33 mouse cellular contexts compared by ENCODE assay signal in the genomic region with DNA sequence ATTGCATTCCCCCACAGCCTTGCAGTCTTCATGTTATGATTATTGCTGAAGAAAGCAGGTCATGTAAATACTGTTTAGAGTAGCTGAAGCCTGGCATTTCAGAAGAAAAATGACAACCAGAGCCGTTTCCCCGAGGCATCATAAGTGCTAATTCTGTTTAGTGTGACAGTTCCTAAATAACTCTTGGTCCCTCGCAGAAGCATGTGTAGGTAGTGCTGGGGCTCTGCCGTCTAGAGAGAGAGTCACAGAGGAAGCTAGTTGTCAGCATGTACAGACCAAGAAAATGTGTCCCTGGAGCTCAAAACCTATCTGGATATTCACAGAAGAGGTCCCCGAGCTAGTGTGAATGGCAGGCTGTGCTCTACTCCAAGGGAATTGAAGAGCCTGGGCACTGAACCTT.
DNase-seq lines count a peak whose midpoint lies in the region; ATAC-seq lines count a peak whose summit lies in the region.
"Had no signal": no experiment of that assay in that cellular context is flagged by ENCODE, and none has a peak within 500 bp of the region (broad histone marks: within the 10 kb centered on the region; RNA-seq: fewer than 3 reads in every experiment).

No protein-coding gene starts in this region.

- DNase-seq in embryonic facial prominence, embryonic 10.5 days (ENCODE audit: low spot score): no peak
- no peak for DNase-seq in heart, adult 8-10 months (ENCODE audit: low spot score)
- peak; percentile 31 for DNase-seq in midbrain, embryonic 11.5 days (ENCODE audit: low spot score, missing footprints)
- DNase-seq in brain, adult 2 months (ENCODE audit: low read depth, low spot score): peak; percentile 71
- no peak for DNase-seq in spleen, adult 18-20 months
- DNase-seq: adrenal gland, adult 8-10 months; cerebellum, adult 11 months; cerebellum, adult 9-10 months; cerebellum, postnatal 36 days; gastrocnemius, postnatal 25 days; heart, adult 18-20 months; heart, postnatal 36 days; kidney, adult 18-20 months; kidney, postnatal 25 days; liver; lung, adult 2 months; lung, postnatal 14 days; retina, postnatal 1 day; thymus, adult 18-20 months; thymus, postnatal 25 days had no signal

- H3K4me3 ChIP-seq in embryonic facial prominence, embryonic 13.5 days: no peak overlapping the region
- no peak overlapping the region for H3K4me3 ChIP-seq in embryonic facial prominence, embryonic 10.5 days
- no peak overlapping the region for H3K4me3 ChIP-seq in heart, embryonic 14.5 days (ENCODE audit: control insufficient read depth in 1 of 2, insufficient read depth in 1 of 2, low read depth in 1 of 2, low read length in 2 of 2)
- no peak overlapping the region for H3K4me3 ChIP-seq in midbrain, embryonic 11.5 days (ENCODE audit: low read depth, low read length)
- H3K4me3 ChIP-seq in midbrain, embryonic 15.5 days: no peak overlapping the region
- H3K4me3 ChIP-seq: embryonic facial prominence, embryonic 12.5 days; erythroblast, embryonic 14.5 days; heart, embryonic 12.5 days; hindbrain, embryonic 13.5 days; kidney, embryonic 15.5 days had no signal

- ATAC-seq in embryonic facial prominence, embryonic 13.5 days (ENCODE audit: insufficient number of reproducible peaks, insufficient read depth, low FRiP score, low TSS enrichment, low read depth): no peak
- ATAC-seq in heart, embryonic 14.5 days (ENCODE audit: insufficient number of reproducible peaks, insufficient read depth, low FRiP score, low read depth): no peak
- ATAC-seq in midbrain, embryonic 11.5 days (ENCODE audit: low FRiP score): no peak
- no peak for ATAC-seq in midbrain, embryonic 15.5 days (replicated peaks)
- ATAC-seq: activated CD4-positive, CD25-positive, alpha-beta regulatory T cell, adult 4 months; forebrain, embryonic 16.5 days had no signal

- H3K4me2 ChIP-seq in embryonic facial prominence, embryonic 13.5 days: no peak overlapping the region
- no peak overlapping the region for H3K4me2 ChIP-seq in heart, embryonic 14.5 days (ENCODE audit: low read length)
- H3K4me2 ChIP-seq in midbrain, embryonic 11.5 days: no peak overlapping the region
- no peak overlapping the region for H3K4me2 ChIP-seq in midbrain, embryonic 15.5 days
- H3K4me2 ChIP-seq: embryonic facial prominence, embryonic 12.5 days; heart, embryonic 12.5 days; hindbrain, embryonic 13.5 days; kidney, embryonic 15.5 days had no signal

- no peaks in the 10 kb centered on the region for H3K27me3 ChIP-seq in embryonic facial prominence, embryonic 13.5 days
- no peaks in the 10 kb centered on the region for H3K27me3 ChIP-seq in embryonic facial prominence, embryonic 10.5 days (replicated peaks; ENCODE audit: low read depth, poor library complexity, severe bottlenecking)
- H3K27me3 ChIP-seq in heart, embryonic 14.5 days (ENCODE audit: control insufficient read depth, insufficient read depth, low read length): no peaks in the 10 kb centered on the region
- H3K27me3 ChIP-seq in midbrain, embryonic 11.5 days (ENCODE audit: control insufficient read depth, insufficient read depth, low read length): no peaks in the 10 kb centered on the region
- H3K27me3 ChIP-seq in midbrain, embryonic 15.5 days (replicated peaks): no peaks in the 10 kb centered on the region
- H3K27me3 ChIP-seq: CH12.LX; embryonic facial prominence, embryonic 12.5 days; heart, embryonic 12.5 days; hindbrain, embryonic 13.5 days; kidney, embryonic 15.5 days had no signal

- 25% methylated on average over 5 of the region's 5 CpGs for WGBS in embryonic facial prominence, embryonic 13.5 days
- whole genome bisulfite sequencing in embryonic facial prominence, embryonic 10.5 days: 84% methylated on average over 5 of the region's 5 CpGs
- 34% methylated on average over 5 of the region's 5 CpGs for WGBS in heart, embryonic 14.5 days
- 89% methylated on average over 5 of the region's 5 CpGs for WGBS in midbrain, embryonic 11.5 days
- 67% methylated on average over 5 of the region's 5 CpGs for WGBS in midbrain, embryonic 15.5 days

- no peaks in the 10 kb centered on the region for H3K9me3 ChIP-seq in embryonic facial prominence, embryonic 13.5 days
- H3K9me3 ChIP-seq in embryonic facial prominence, embryonic 10.5 days: peaks cover 2% of the 10 kb centered on the region; the same call in 1 of the 2 replicates
- 0 out of 2 replicates have a peak, but pooled peaks cover 5% of the 10 kb centered on the region for H3K9me3 ChIP-seq in heart, embryonic 14.5 days (ENCODE audit: control insufficient read depth, low read length)
- no peaks in the 10 kb centered on the region for H3K9me3 ChIP-seq in midbrain, embryonic 11.5 days (ENCODE audit: control insufficient read depth, low read length)
- H3K9me3 ChIP-seq in midbrain, embryonic 15.5 days: no peaks in the 10 kb centered on the region
- H3K9me3 ChIP-seq: embryonic facial prominence, embryonic 12.5 days; heart, embryonic 12.5 days; hindbrain, embryonic 13.5 days had no signal

- 0 out of 2 replicates have a peak overlapping the region, but pooled peaks have one; percentile 13 for H3K27ac ChIP-seq in embryonic facial prominence, embryonic 13.5 days
- H3K27ac ChIP-seq in embryonic facial prominence, embryonic 10.5 days (replicated peaks): no peak overlapping the region
- peak overlapping the region in 1 of 2 experiments; percentile 38; a peak in 2 of 4 replicates for H3K27ac ChIP-seq in heart, embryonic 14.5 days (replicated peaks in 1 of 2; ENCODE audit: control insufficient read depth in 1 of 2, insufficient read depth in 1 of 2, low read depth in 2 of 2, low read length in 2 of 2)
- no peak overlapping the region for H3K27ac ChIP-seq in midbrain, embryonic 11.5 days (ENCODE audit: low read depth, low read length)
- H3K27ac ChIP-seq in midbrain, embryonic 15.5 days: no peak overlapping the region
- H3K27ac ChIP-seq: embryonic facial prominence, embryonic 12.5 days; hindbrain, embryonic 13.5 days; kidney, embryonic 15.5 days; liver, embryonic 14.5 days; stomach, postnatal 0 days had no signal

- H3K36me3 ChIP-seq in embryonic facial prominence, embryonic 13.5 days: no peaks in the 10 kb centered on the region
- H3K36me3 ChIP-seq in embryonic facial prominence, embryonic 10.5 days (replicated peaks): no peaks in the 10 kb centered on the region
- H3K36me3 ChIP-seq in heart, embryonic 14.5 days (ENCODE audit: control insufficient read depth, insufficient read depth, low read length): no peaks in the 10 kb centered on the region
- no peaks in the 10 kb centered on the region for H3K36me3 ChIP-seq in midbrain, embryonic 11.5 days (ENCODE audit: control insufficient read depth, insufficient read depth, low read length)
- H3K36me3 ChIP-seq in midbrain, embryonic 15.5 days (replicated peaks): no peaks in the 10 kb centered on the region
- H3K36me3 ChIP-seq: embryonic facial prominence, embryonic 12.5 days; heart, embryonic 12.5 days; hindbrain, embryonic 13.5 days; kidney, embryonic 15.5 days had no signal

- H3K4me1 ChIP-seq in embryonic facial prominence, embryonic 13.5 days: peaks cover 39% of the 10 kb centered on the region
- H3K4me1 ChIP-seq in embryonic facial prominence, embryonic 10.5 days: peaks cover 15% of the 10 kb centered on the region
- H3K4me1 ChIP-seq in heart, embryonic 14.5 days (ENCODE audit: control insufficient read depth in 2 of 2, insufficient read depth in 2 of 2, low read length in 2 of 2): peaks cover 12 to 54% of the 10 kb centered on the region in 2 experiments
- H3K4me1 ChIP-seq in midbrain, embryonic 11.5 days (ENCODE audit: control insufficient read depth, insufficient read depth, low read length): no peaks in the 10 kb centered on the region
- peaks cover 6% of the 10 kb centered on the region; the same call in 1 of the 2 replicates for H3K4me1 ChIP-seq in midbrain, embryonic 15.5 days

- no peak overlapping the region for H3K9ac ChIP-seq in embryonic facial prominence, embryonic 13.5 days
- peak overlapping the region; percentile 31; the same call in 1 of the 2 replicates for H3K9ac ChIP-seq in heart, embryonic 14.5 days (ENCODE audit: low read length)
- H3K9ac ChIP-seq in midbrain, embryonic 11.5 days (ENCODE audit: low read length): no peak overlapping the region
- no peak overlapping the region for H3K9ac ChIP-seq in midbrain, embryonic 15.5 days
- H3K9ac ChIP-seq: embryonic facial prominence, embryonic 12.5 days; heart, embryonic 12.5 days; hindbrain, embryonic 13.5 days; kidney, embryonic 15.5 days; liver, embryonic 14.5 days had no signal

Comparison
In these comparisons a context has a peak if more than half of its experiments do, and no peak if none do; other contexts are left out.
1. DNase-seq: peak in midbrain, embryonic 11.5 days (single experiment) and brain, adult 2 months (single experiment); none in embryonic facial prominence, embryonic 10.5 days (single experiment), heart, adult 8-10 months (single experiment) and spleen, adult 18-20 months (0 of 2).